Mouse (Mus musculus) bone marrow, adult 2 months (tissue): ENCODE results near the gene Fgd3. TPM values are rescaled to one million over a fixed set of nuclear protein-coding genes. Genes with fewer than 3 reads are reported as not detected.

ENCODE experiments used
- H3K27ac ChIP-seq: fragments of 200-500 bp; 2 replicates; pipeline ENCODE4 v1.5.1; 2012; ENCODE audit warnings: low read depth, mild to moderate bottlenecking, control low read depth, inconsistent platforms, low read length; ENCODE audit not compliant: control insufficient read depth, poor library complexity, insufficient read depth
- H3K4me1 ChIP-seq: fragments of 200-500 bp; 2 replicates; pipeline ENCODE4 v1.6.1; 2011; ENCODE audit warnings: low read length; ENCODE audit not compliant: control insufficient read depth, insufficient read depth
- H3K4me3 ChIP-seq: fragments of 200-500 bp; replicated peaks from 2 replicates; pipeline ENCODE3; 2011; ENCODE audit warnings: mild to moderate bottlenecking, low read depth, low read length, control low read depth; ENCODE audit not compliant: control insufficient read depth
- CTCF ChIP-seq: fragments of 200-500 bp; IDR thresholded peaks from 2 replicates; pipeline ENCODE4 v1.5.1; 2011; ENCODE audit warnings: low read length, control low read depth; ENCODE audit not compliant: control insufficient read depth, insufficient read depth
- POLR2A ChIP-seq: fragments of 200-500 bp; IDR thresholded peaks from 2 replicates; pipeline ENCODE4 v1.6.1; 2011; ENCODE audit warnings: low read depth, mild to moderate bottlenecking, control low read depth, low read length, borderline replicate concordance; ENCODE audit not compliant: control insufficient read depth
- WGBS: fragments of 180-500 bp; shearing (Covaris S2); methylation state at CpG from one replicate; pipeline ENCODE4 v1.1.7; 2018; 5-methylcytosine and 5-hydroxymethylcytosine counted together
- polyA plus RNA-seq: library from polyadenylated mRNA; stranded (reverse); fragments of >200 nt; gene quantifications from 2 replicates; pipeline ENCODE4 v1.2.4, GENCODE M21; 2011; ENCODE audit warnings: low replicate concordance; ENCODE audit not compliant: missing spikeins, insufficient read depth, insufficient read length

Fgd3 gene
- polyA plus RNA-seq, 1 experiment = 31.9 TPM

GRCm38 (mm10) chr13:49247232-49247739, 72.8 kb downstream of the Fgd3 start:
- Histone ChIP-seq H3K4me3 (peak overlapping the region; percentile 85), H3K27ac (peak overlapping the region; percentile 43; the same call in 1 of the 2 replicates), H3K4me1 (peaks cover 10% of the 10 kb centered on the region)
- no peak for TF ChIP-seq CTCF
- no peak for TF ChIP-seq POLR2A
- 4% methylated on average over 12 of the region's 12 CpGs for WGBS

- peaks cover 9% of the 10 kb centered on the region for H3K4me1 ChIP-seq
- H3K4me3 ChIP-seq = no peak overlapping the region
- 83% methylated on average over 2 of the region's 2 CpGs for WGBS
- no peak overlapping the region for H3K27ac ChIP-seq
- TF ChIP-seq CTCF (no peak), POLR2A (no peak)
Measured at GRCm38 (mm10) chr13:49246626-49247025, 73.5 kb downstream of the Fgd3 start.

DNA sequence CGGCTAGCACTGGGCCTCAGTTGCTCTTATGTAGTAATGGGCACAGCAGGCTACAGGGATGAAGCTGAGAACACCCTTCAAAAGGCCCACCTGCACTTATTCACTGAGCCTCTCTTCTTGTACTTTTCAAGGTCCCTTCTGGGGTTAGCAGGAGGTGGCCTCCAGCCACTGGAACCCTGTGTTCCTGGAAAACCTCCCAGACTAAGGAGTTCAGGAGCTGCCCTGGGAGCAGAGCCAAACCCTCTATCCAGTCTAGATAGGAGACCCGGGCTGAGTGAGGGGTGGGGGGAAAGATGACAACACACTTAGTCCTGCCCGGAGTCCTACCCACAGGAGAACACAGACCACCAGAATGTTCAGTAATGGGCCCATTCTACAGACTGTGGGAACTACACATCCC, 74.1 kb downstream of the Fgd3 start:
- Histone ChIP-seq H3K27ac (no peak overlapping the region), H3K4me1 (peaks cover 12% of the 10 kb centered on the region), H3K4me3 (no peak overlapping the region)
- no peak for TF ChIP-seq POLR2A
- TF ChIP-seq CTCF = no peak
- WGBS = 71% methylated on average over 3 of the region's 3 CpGs

DNA sequence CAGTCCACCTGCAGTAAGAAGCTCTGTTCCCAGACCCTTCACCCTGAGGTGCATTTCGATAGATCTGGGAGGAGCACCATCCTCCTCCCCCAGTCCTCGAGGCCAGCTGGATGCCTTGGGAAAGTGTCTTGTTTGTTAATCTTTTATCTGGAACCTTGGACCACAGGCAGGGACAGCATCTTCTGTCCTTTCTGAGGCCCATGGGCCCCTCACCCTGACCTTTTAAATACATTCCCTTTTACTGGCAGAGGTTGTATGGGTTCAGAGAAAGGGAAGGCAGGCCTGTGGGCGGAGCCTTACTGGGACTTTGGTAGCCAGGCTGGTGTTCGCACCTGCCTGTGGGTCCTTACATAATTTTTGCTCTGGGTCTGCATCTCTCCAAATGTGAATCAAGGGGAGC, 74.9 kb downstream of the Fgd3 start:
- Histone ChIP-seq H3K4me1 (peaks cover 12% of the 10 kb centered on the region), H3K4me3 (no peak overlapping the region), H3K27ac (no peak overlapping the region)
- 71% methylated on average over 4 of the region's 4 CpGs for WGBS
- TF ChIP-seq POLR2A (no peak), CTCF (no peak)

- H3K4me1 ChIP-seq = peaks cover 9% of the 10 kb centered on the region
- WGBS = 11% methylated on average over 2 of the region's 2 CpGs
Measured at GRCm38 (mm10) chr13:49243492-49243891, 76.6 kb downstream of the Fgd3 start.

DNA sequence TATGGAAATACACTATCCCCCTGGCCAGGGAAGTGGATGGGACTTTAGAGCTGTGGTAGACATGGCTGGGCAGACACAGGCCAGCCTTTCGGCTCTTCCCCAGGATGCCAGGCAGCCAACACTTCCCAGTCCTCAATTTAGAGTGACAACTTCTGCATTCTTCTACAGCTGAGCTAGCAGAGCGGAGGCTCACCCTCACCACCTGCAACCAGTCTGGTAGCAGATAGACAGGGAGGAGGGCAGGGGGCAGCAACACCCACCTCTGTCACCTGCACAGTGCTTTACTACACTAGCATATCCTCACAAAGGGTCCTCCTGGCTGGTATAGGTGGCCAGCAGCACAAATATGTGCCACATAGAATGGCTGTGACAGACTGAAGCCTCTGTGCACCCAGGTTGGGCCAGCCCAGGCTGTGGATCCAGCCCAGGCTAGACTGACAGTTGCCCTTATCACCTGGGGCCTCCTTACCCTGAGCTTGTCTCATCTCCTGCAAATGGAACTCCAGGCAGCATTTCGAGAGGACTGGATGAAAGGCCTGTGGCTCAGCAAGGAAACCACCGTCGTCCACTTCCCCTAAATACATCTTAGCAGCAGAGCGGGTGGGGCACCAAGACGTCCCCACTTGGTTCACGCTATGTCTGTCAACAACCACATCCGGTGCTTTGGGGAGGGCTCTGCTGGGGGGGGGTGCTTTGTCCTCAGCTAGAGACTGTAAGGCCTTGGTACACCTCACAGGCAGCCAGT, 77.6 kb downstream of the Fgd3 start:
- Histone ChIP-seq H3K4me3 (peak overlapping the region; percentile 27), H3K27ac (peak overlapping the region; percentile 86), H3K4me1 (peaks cover 10% of the 10 kb centered on the region)
- TF ChIP-seq CTCF = no peak
- TF ChIP-seq POLR2A = peak; percentile 46; the same call in 1 of the 2 replicates
- 3% methylated on average over 9 of the region's 9 CpGs for WGBS

More at GRCm38 (mm10) chr13:49243492-49243891, 76.6 kb downstream of the Fgd3 start:
- TF ChIP-seq POLR2A = no peak
- H3K4me3 ChIP-seq = no peak overlapping the region
- peak overlapping the region; percentile 75 for H3K27ac ChIP-seq

DNA sequence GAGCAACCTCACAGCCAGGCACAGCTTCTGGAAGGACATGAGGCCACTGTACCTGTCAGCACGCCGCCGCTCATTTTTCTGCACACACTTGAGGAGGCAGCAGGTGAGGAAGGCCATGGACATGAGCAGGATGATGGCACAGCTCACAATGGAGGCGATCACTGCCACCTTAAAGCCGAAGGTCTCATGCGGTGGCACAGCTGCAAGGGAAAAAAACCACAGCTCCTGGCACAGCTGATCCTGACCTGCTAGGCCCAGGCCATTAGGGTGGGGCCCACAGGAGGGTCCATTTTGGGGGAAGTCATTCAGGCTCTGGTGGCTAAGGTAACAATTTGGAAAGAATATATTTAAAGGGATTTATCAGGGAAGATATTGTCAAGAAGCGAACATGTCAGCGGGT, 81.4 kb downstream of the Fgd3 start:
- 84% methylated on average over 8 of the region's 8 CpGs for WGBS
- peaks cover 10% of the 10 kb centered on the region for H3K4me1 ChIP-seq

DNA sequence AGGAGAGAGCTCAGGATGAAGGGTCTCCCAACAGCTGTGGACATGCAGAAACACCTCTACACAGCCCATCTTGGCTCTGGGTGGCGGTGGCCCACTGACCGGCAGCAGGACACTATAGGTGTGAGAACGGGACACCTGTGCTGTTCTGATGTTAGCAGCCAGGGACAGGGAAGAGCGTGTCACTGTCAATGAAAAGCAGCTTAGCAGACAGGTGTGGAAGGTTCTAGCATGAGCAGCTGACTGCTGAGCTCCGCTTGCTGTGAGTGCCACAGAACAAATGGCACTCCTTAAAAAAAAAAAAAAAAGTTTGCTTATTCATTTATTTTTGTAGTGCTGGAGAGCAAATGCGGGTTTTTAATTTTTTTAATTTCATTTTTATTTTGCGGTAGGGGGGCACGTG, 82.5 kb downstream of the Fgd3 start:
- TF ChIP-seq CTCF = no peak
- TF ChIP-seq POLR2A = no peak
- 87% methylated on average over 8 of the region's 8 CpGs for WGBS
- Histone ChIP-seq H3K27ac (no peak overlapping the region), H3K4me1 (peaks cover 10% of the 10 kb centered on the region), H3K4me3 (no peak overlapping the region)

More for the DNA sequence above, 81.4 kb downstream of the Fgd3 start:
- H3K27ac ChIP-seq = no peak overlapping the region
- TF ChIP-seq CTCF (no peak), POLR2A (no peak)
- no peak overlapping the region for H3K4me3 ChIP-seq
